Mouse (Mus musculus) testis, adult 2 months (tissue): Measurements from ENCODE around the gene Gsg1.

Experiments used
- CTCF ChIP-seq: fragments of 200-500 bp; IDR thresholded peaks from 2 replicates; pipeline ENCODE4 v1.5.1; 2012; ENCODE audit warnings: low read depth, mild to moderate bottlenecking, inconsistent platforms, low read length, moderate library complexity; ENCODE audit not compliant: control insufficient read depth, insufficient read depth, insufficient replicate concordance
- POLR2A ChIP-seq: fragments of 200-500 bp; IDR thresholded peaks from 2 replicates; pipeline ENCODE4 v1.6.1; 2012; ENCODE audit warnings: low read depth, mild to moderate bottlenecking, inconsistent platforms, low read length, moderate library complexity; ENCODE audit not compliant: control insufficient read depth

- TF ChIP-seq CTCF = no peak
- no peak for TF ChIP-seq POLR2A
Measured at GRCm38 (mm10) chr6:135276474-135277295, 22.5 kb upstream of the Gsg1 start.
